ENCODE assay signal across 8 mouse cellular contexts in the genomic region with DNA sequence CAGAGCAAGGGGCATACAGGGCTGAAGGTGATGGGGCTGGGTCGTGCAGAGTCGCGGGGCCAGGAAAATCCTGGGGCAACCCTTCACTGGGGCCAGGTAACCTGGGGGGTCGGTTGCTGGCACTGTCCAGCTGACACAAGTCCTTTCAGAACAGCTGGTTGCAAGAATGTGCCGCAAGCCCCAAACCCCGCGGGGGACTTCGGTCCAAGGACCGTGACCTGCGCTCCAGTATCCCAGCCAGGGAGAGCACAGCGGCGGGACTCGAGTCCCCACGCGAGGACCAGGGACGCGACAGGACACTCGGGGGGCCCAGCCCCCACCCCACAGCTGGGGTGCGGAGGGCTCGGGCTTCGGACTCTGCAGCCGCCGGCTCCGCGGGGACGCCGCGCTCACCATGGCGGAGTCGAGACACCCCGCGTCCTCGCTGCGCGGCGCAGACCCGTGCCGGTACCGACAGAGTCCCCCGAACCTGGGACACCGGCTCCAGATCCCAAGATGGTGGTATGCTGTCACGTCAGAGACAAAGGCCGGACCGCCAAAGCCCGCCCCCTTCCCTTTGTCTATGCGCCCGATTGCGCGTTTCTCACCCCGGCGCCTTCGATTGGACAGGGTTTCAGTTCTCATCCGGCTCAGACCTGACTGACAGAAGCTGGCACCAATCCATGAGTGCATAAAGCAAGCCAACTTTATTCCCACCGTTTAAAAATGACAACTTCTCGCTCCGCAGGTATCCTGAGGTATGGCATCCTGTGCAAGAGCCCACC. TPM values are rescaled to one million over a fixed set of nuclear protein-coding genes. Genes with fewer than 3 reads are reported as not detected.
A peak's percentile ranks its signal among the peaks of the same experiment; 100 is the strongest.
DNase-seq lines count a peak whose midpoint lies in the region; ATAC-seq lines count a peak whose summit lies in the region.

Gene Zfp810, minus strand, starts transcription at position 493 of the 764 bp plus-strand sequence.

- under 1% methylated on average over 56 of the region's 56 CpGs for WGBS in embryonic facial prominence, embryonic 10.5 days
- WGBS in intestine, embryonic 15.5 days = under 1% methylated on average over 56 of the region's 56 CpGs

- peak; percentile 100 for ATAC-seq in intestine, embryonic 15.5 days
- peak; percentile 99 for ATAC-seq in megakaryocyte-erythroid progenitor cell, adult 5-6 weeks (replicated peaks; ENCODE audit: low FRiP score, low TSS enrichment, poor library complexity, severe bottlenecking)

- H3K4me2 ChIP-seq in intestine, embryonic 15.5 days (replicated peaks) = peak within 1 kb of the TSS; percentile 86

- H3K27ac ChIP-seq in embryonic facial prominence, embryonic 10.5 days (replicated peaks) = peak within 1 kb of the TSS; percentile 99
- H3K27ac ChIP-seq in intestine, embryonic 15.5 days = peak within 1 kb of the TSS; percentile 20; the same call in 1 of the 2 replicates

- no peaks in the 10 kb centered on the region for H3K27me3 ChIP-seq in embryonic facial prominence, embryonic 10.5 days (replicated peaks; ENCODE audit: low read depth, poor library complexity, severe bottlenecking)
- H3K27me3 ChIP-seq in intestine, embryonic 15.5 days (replicated peaks) = no peaks in the 10 kb centered on the region

- peak within 1 kb of the TSS; percentile 85 for H3K9ac ChIP-seq in intestine, embryonic 15.5 days

- peaks cover 12% of the 10 kb centered on the region for H3K4me1 ChIP-seq in embryonic facial prominence, embryonic 10.5 days
- peaks cover 9% of the 10 kb centered on the region; the same call in 1 of the 2 replicates for H3K4me1 ChIP-seq in intestine, embryonic 15.5 days (replicated peaks)

- peak; percentile 93 for DNase-seq in adrenal gland, postnatal 10 days
- DNase-seq in embryonic facial prominence, embryonic 10.5 days (ENCODE audit: low spot score) = peak; percentile 97
- peak; percentile 66 to 85 for DNase-seq in gastrocnemius, postnatal 4 days (ENCODE audit: low spot score in 2 of 2)
- peak; percentile 96 to 98 for DNase-seq in left cerebral cortex, postnatal 14 days (ENCODE audit: low spot score in 2 of 2)
- DNase-seq in right cerebral cortex, postnatal 14 days = peak; percentile 95
- DNase-seq in urinary bladder, postnatal 25 days (ENCODE audit: low spot score) = peak; percentile 81

- peak within 1 kb of the TSS; percentile 90 for H3K4me3 ChIP-seq in embryonic facial prominence, embryonic 10.5 days
- H3K4me3 ChIP-seq in intestine, embryonic 15.5 days (replicated peaks) = peak within 1 kb of the TSS; percentile 79

- H3K9me3 ChIP-seq in embryonic facial prominence, embryonic 10.5 days = peaks cover 24% of the 10 kb centered on the region; the same call in 1 of the 2 replicates
- no peaks in the 10 kb centered on the region for H3K9me3 ChIP-seq in intestine, embryonic 15.5 days

- intact Hi-C loops in left cerebral cortex, postnatal 14 days (cut with DNase I) = no loop called here

- H3K36me3 ChIP-seq in embryonic facial prominence, embryonic 10.5 days (replicated peaks) = peaks cover 34% of the 10 kb centered on the region
- H3K36me3 ChIP-seq in intestine, embryonic 15.5 days = peaks cover 16% of the 10 kb centered on the region

RNA-seq across cellular contexts. Expression of gene Zfp810, which starts in this region (rescaled TPM):
- 10 to 100 TPM in 1 of 2 experiments, 1 to 10 TPM in 1; 9.2 to 12.4 TPM for total RNA-seq in adrenal gland, postnatal 10 days (2021)
- polyA plus RNA-seq in embryonic facial prominence, embryonic 10.5 days (2016; fragmentation: Nextera tagmentation; extraction: Ambion mirVana) = 26.3 and 29.7 TPM in 2 replicates
- 1 to 10 TPM; 4.2 to 5.2 TPM for total RNA-seq in gastrocnemius, postnatal 4 days (2021)
- polyA plus RNA-seq in intestine, embryonic 15.5 days (2015; fragmentation: Nextera tagmentation; extraction: Ambion mirVana) = 12.4 and 13.3 TPM in 2 replicates
- 10 to 100 TPM; 15.9 to 17.4 TPM for total RNA-seq in left cerebral cortex, postnatal 14 days (2021)
- total RNA-seq in megakaryocyte-erythroid progenitor cell, adult 5-6 weeks (2014; fragmentation: Nextera tagmentation) = 9.7 and 13.3 TPM in 2 replicates
- 5.6 and 6.3 TPM in 2 replicates for total RNA-seq in megakaryocyte-erythroid progenitor cell, adult 5-6 weeks (2017)

Comparison
In these comparisons a context has a peak if more than half of its experiments do, and no peak if none do; other contexts are left out.
1. Peak in every context shown above with its lines: DNase-seq, ATAC-seq, H3K4me3 ChIP-seq and H3K27ac ChIP-seq.